In the genomic region with DNA sequence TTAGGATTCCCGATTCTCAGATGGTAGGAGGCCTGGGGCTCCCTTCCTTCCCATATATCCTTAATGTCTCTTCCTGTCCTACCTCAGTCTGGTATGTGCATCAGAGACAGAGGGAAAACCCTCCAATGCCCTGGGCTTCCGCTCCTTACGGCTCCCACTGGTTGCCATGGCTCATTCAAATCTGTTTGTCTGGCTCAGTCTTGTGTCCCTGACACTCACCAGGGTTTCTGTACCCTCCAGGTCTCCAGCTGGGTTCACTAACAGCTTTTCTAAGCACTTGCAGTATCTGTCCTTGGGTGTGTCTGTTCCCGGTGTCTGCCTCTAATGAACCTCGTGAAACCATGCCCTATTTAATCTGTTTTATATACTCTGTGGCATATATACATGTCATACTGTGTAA, we compare ENCODE assay signal across 28 mouse cellular contexts. TPM values are rescaled to one million over a fixed set of nuclear protein-coding genes. Genes with fewer than 3 reads are reported as not detected.
DNase-seq lines count a peak whose midpoint lies in the region; ATAC-seq and TF ChIP-seq lines count a peak whose summit lies in the region.
"Had no signal": no experiment of that assay in that cellular context is flagged by ENCODE, and none has a peak within 500 bp of the region (broad histone marks: within the 10 kb centered on the region; RNA-seq: fewer than 3 reads in every experiment).

No protein-coding gene starts in this region.

- no peak overlapping the region for H3K27ac ChIP-seq in ES-E14 (ENCODE audit: insufficient read depth, low read depth, low read length, poor library complexity, severe bottlenecking)
- H3K27ac ChIP-seq in intestine, embryonic 15.5 days, result no peak overlapping the region
- no peak overlapping the region for H3K27ac ChIP-seq in cerebellum, adult 2 months (ENCODE audit: insufficient read depth, low read length)
- H3K27ac ChIP-seq: embryonic facial prominence, embryonic 13.5 days; embryonic facial prominence, embryonic 15.5 days; forebrain, embryonic 10.5 days; forebrain, embryonic 12.5 days had no signal

- H3K4me3 ChIP-seq in ES-E14 (ENCODE audit: insufficient read depth in 1 of 2, low read depth in 1 of 2, low read length in 2 of 2, poor library complexity in 1 of 2, severe bottlenecking in 1 of 2), result no peak overlapping the region
- H3K4me3 ChIP-seq in intestine, embryonic 15.5 days (replicated peaks), result no peak overlapping the region
- no peak overlapping the region for H3K4me3 ChIP-seq in cerebellum, adult 2 months (replicated peaks; ENCODE audit: insufficient read depth, low read depth, low read length)
- H3K4me3 ChIP-seq: embryonic facial prominence, embryonic 13.5 days; embryonic facial prominence, embryonic 15.5 days; erythroblast, embryonic 14.5 days; forebrain, embryonic 10.5 days; forebrain, embryonic 12.5 days had no signal

- no peak overlapping the region for H3K4me2 ChIP-seq in intestine, embryonic 15.5 days (replicated peaks)
- H3K4me2 ChIP-seq: embryonic facial prominence, embryonic 13.5 days; embryonic facial prominence, embryonic 15.5 days; forebrain, embryonic 12.5 days had no signal

- no peak for ATAC-seq in intestine, embryonic 15.5 days
- ATAC-seq: activated CD4-positive, CD25-positive, alpha-beta regulatory T cell, adult 4 months; forebrain, embryonic 14.5 days; forebrain, embryonic 16.5 days; Patski had no signal

- no peak for TF ChIP-seq POLR2A in cerebellum, adult 2 months (IDR thresholded peaks at IDR 0.05; ENCODE audit: borderline replicate concordance, insufficient read depth, low read length)

- H3K4me1 ChIP-seq in ES-E14 (ENCODE audit: control insufficient read depth in 2 of 2, insufficient read depth in 2 of 2, low read length in 2 of 2, poor library complexity in 1 of 2), result peaks cover 0 to 1% of the 10 kb centered on the region in 2 experiments; a peak in 1 of 4 replicates
- H3K4me1 ChIP-seq in intestine, embryonic 15.5 days (replicated peaks), result no peaks in the 10 kb centered on the region
- H3K4me1 ChIP-seq in cerebellum, adult 2 months (ENCODE audit: control insufficient read depth, insufficient read depth, low read length), result peaks cover 5% of the 10 kb centered on the region; the same call in 1 of the 2 replicates
- H3K4me1 ChIP-seq: embryonic facial prominence, embryonic 13.5 days; embryonic facial prominence, embryonic 15.5 days; forebrain, embryonic 10.5 days; forebrain, embryonic 12.5 days had no signal

- in situ Hi-C loops in ES-E14 (cut with MboI; ENCODE audit: low sequenced_read_pairs in 2 of 2, unreplicated experiment in 2 of 2), result no loop called here

- 69% methylated on average over 5 of the region's 5 CpGs for WGBS in intestine, embryonic 15.5 days
- WGBS in cerebellum, adult 2 months, result 57% methylated on average over 5 of the region's 5 CpGs

- no peaks in the 10 kb centered on the region for H3K27me3 ChIP-seq in intestine, embryonic 15.5 days (replicated peaks)
- no peaks in the 10 kb centered on the region for H3K27me3 ChIP-seq in cerebellum, adult 2 months (ENCODE audit: control insufficient read depth, insufficient read depth, low read length)
- H3K27me3 ChIP-seq: embryonic facial prominence, embryonic 13.5 days; embryonic facial prominence, embryonic 15.5 days; forebrain, embryonic 12.5 days; Patski had no signal

- DNase-seq in ES-E14 (ENCODE audit: low read depth, low spot score), result peak; percentile 40
- peak; percentile 75 for DNase-seq in R1 (ENCODE audit: low read depth, low spot score)
- no peak for DNase-seq in left cerebral cortex, adult 11 months (ENCODE audit: low spot score)
- DNase-seq in cerebellum, adult 2 months, result no peak
- DNase-seq: adrenal gland, adult 8-10 months; adrenal gland, postnatal 14 days; adrenal gland, postnatal 36 days; cerebellum, adult 11-12 months; cerebellum, adult 8-10 months; cerebellum, adult 9-11 months; cerebellum, postnatal 14 days; cerebellum, postnatal 36 days; embryo, embryonic 11 days had no signal

- no peaks in the 10 kb centered on the region for H3K9me3 ChIP-seq in ES-E14 (ENCODE audit: control insufficient read depth, insufficient read depth, low read depth, low read length)
- no peaks in the 10 kb centered on the region for H3K9me3 ChIP-seq in intestine, embryonic 15.5 days
- H3K9me3 ChIP-seq: embryonic facial prominence, embryonic 15.5 days had no signal

- H3K9ac ChIP-seq in ES-E14 (ENCODE audit: insufficient read depth, low read depth, low read length, poor library complexity, severe bottlenecking), result no peak overlapping the region
- H3K9ac ChIP-seq in intestine, embryonic 15.5 days, result no peak overlapping the region
- H3K9ac ChIP-seq: embryonic facial prominence, embryonic 13.5 days; embryonic facial prominence, embryonic 15.5 days; forebrain, embryonic 12.5 days had no signal

- no peak for TF ChIP-seq CTCF in cerebellum, adult 2 months (IDR thresholded peaks at IDR 0.05; ENCODE audit: borderline replicate concordance, insufficient read depth, low read depth, low read length)

- H3K36me3 ChIP-seq in ES-E14 (ENCODE audit: control insufficient read depth, insufficient read depth, low read length, poor library complexity, severe bottlenecking), result no peaks in the 10 kb centered on the region
- H3K36me3 ChIP-seq in intestine, embryonic 15.5 days, result no peaks in the 10 kb centered on the region
- H3K36me3 ChIP-seq: embryonic facial prominence, embryonic 13.5 days; embryonic facial prominence, embryonic 15.5 days; forebrain, embryonic 10.5 days; forebrain, embryonic 12.5 days had no signal

TF ChIP-seq in ES-E14, 5 proteins besides CTCF, POLR2A, EP300 and RAD21:
- TF ChIP-seq ZNF384 (IDR thresholded peaks at IDR 0.05; ENCODE audit: low read depth, low read length) (no peak), CHD2 (IDR thresholded peaks at IDR 0.05; ENCODE audit: low read depth, low read length) (no peak), MAFK (IDR thresholded peaks at IDR 0.05; ENCODE audit: insufficient read depth, low read depth, low read length) (no peak), ZC3H11A (IDR thresholded peaks at IDR 0.05; ENCODE audit: borderline replicate concordance, low read depth, low read length) (no peak), HCFC1 (IDR thresholded peaks at IDR 0.05; ENCODE audit: borderline replicate concordance, insufficient read depth, low read length) (no peak)

RNA-seq across cellular contexts. Expression of gene 1700029H14Rik, which starts 20.7 kb away (rescaled TPM):
- 0.26 TPM in 1 of 2 replicates, not detected in the other for total RNA-seq in ES-E14 (2012; rRNA removed)
- not detected in 2 replicates for polyA plus RNA-seq in intestine, embryonic 15.5 days (2015; fragmentation: Nextera tagmentation; extraction: Ambion mirVana)
- polyA plus RNA-seq in cerebellum, adult 2 months (2012; rRNA removed), result 0.18 TPM in 1 of 2 replicates, not detected in the other
- total RNA-seq: adrenal gland, adult 18-20 months; adrenal gland, adult 8-10 months; adrenal gland, postnatal 14 days; adrenal gland, postnatal 36 days; common myeloid progenitor, adult 5-6 weeks; MEL had no signal
- polyA plus RNA-seq: activated CD4-positive, CD25-positive, alpha-beta regulatory T cell, adult 4 months; C2C12; embryonic facial prominence, embryonic 11.5 days; embryonic facial prominence, embryonic 13.5 days; embryonic facial prominence, embryonic 15.5 days; erythroblast, embryonic 14.5 days; forebrain, embryonic 10.5 days; forebrain, embryonic 12.5 days; forebrain, embryonic 14.5 days; forebrain, embryonic 16.5 days; Patski had no signal

RNA-seq across cellular contexts. Expression of gene Gas6, which starts 47.2 kb away (rescaled TPM):
- 20.7 and 28.8 TPM in 2 replicates for total RNA-seq in ES-E14 (2012; rRNA removed)
- polyA plus RNA-seq in intestine, embryonic 15.5 days (2015; fragmentation: Nextera tagmentation; extraction: Ambion mirVana), result 50.9 and 57.8 TPM in 2 replicates
- 141 and 145 TPM in 2 replicates for polyA plus RNA-seq in cerebellum, adult 2 months (2012; rRNA removed)
- total RNA-seq: MEL had no signal
- polyA plus RNA-seq: activated CD4-positive, CD25-positive, alpha-beta regulatory T cell, adult 4 months had no signal

Comparison
In these comparisons a context has a peak if more than half of its experiments do, and no peak if none do; other contexts are left out.
1. DNase-seq: peak in ES-E14 (single experiment) and R1 (single experiment); none in left cerebral cortex, adult 11 months (single experiment) and cerebellum, adult 2 months (0 of 2).